Mouse (Mus musculus) spleen, embryonic (tissue): ENCODE measurements around the gene Slc43a3.

Experiments
- CTCF ChIA-PET: fragments of 350-600 bp; sonication (Branson Sonifier 250); formaldehyde crosslinking; loops from one replicate; lab custom pipeline; 2022; lab: Charles Lee

Gene Slc43a3

GRCm38 (mm10) chr2:84967318-84967991 is 31.1 kb downstream of the Slc43a3 start:
- CTCF ChIA-PET = interaction anchor here (0.5 to 2.0 kb wide), 2 partner anchors 11 to 1207 kb away, joined by 4 to 5 read pairs; no protein-coding TSS in a partner anchor

GRCm38 (mm10) chr2:84975580-84975979 is 39.2 kb downstream of the Slc43a3 start:
- CTCF ChIA-PET = no interaction called here

- CTCF ChIA-PET = no interaction called here
Measured at GRCm38 (mm10) chr2:84980188-84980587, 43.8 kb downstream of the Slc43a3 start, which contains the start of gene Prg2. TSS of gene Prg2 (plus strand) at chr2:84980461.

GRCm38 (mm10) chr2:84987930-84988329 is 51.6 kb downstream of the Slc43a3 start, which contains the start of gene Prg3:
TSS of gene Prg3 (plus strand) at chr2:84988215.
- CTCF ChIA-PET = no interaction called here

GRCm38 (mm10) chr2:84996376-84996775 is 60.0 kb downstream of the Slc43a3 start:
- CTCF ChIA-PET = no interaction called here

- CTCF ChIA-PET = no interaction called here
Measured at GRCm38 (mm10) chr2:84999486-85000181, 63.3 kb downstream of the Slc43a3 start.

- CTCF ChIA-PET = no interaction called here
Measured at GRCm38 (mm10) chr2:85001497-85001896, 65.1 kb downstream of the Slc43a3 start.

GRCm38 (mm10) chr2:85002575-85002974 is 66.2 kb downstream of the Slc43a3 start:
- CTCF ChIA-PET = interaction anchor here (1.0 kb wide), 1 partner anchor 44 kb away, joined by 5 read pairs; no protein-coding TSS in a partner anchor

- CTCF ChIA-PET = no interaction called here
Measured at GRCm38 (mm10) chr2:85004341-85004740, 68.0 kb downstream of the Slc43a3 start.

- CTCF ChIA-PET = interaction anchor here (0.7 kb wide), 1 partner anchor 50 kb away, joined by 6 read pairs; no protein-coding TSS in a partner anchor
Measured at GRCm38 (mm10) chr2:85006600-85006999, 70.2 kb downstream of the Slc43a3 start.

- CTCF ChIA-PET = interaction anchor here (1.0 to 2.8 kb wide), 2 partner anchors 18 to 52 kb away, joined by 3 to 15 read pairs; no protein-coding TSS in a partner anchor
Measured at GRCm38 (mm10) chr2:85007729-85008128, 71.3 kb downstream of the Slc43a3 start.
